ENCODE assay signal across 16 mouse cellular contexts in the genomic region with DNA sequence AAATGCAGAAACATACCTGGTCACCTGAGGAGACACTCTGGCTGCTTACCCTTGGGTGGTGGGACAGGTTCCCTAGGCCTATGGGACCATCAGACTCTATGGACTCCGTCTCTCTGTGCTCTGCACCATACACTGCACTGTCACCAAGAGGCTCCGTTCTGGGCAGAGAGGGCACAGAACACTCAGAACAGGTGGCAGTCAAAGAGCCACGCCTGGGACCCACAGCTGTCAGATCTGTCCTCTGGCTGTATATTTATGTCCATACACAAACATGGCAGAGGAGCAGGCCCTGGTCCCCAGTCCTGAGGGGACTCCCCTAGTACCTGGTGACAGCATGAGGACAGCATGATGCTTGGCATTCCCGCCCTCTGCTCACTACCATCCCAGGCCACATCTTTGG. TPM values are rescaled to one million over a fixed set of nuclear protein-coding genes. Genes with fewer than 3 reads are reported as not detected.
DNase-seq lines count a peak whose midpoint lies in the region; ATAC-seq and TF ChIP-seq lines count a peak whose summit lies in the region.
"Had no signal": no experiment of that assay in that cellular context is flagged by ENCODE, and none has a peak within 500 bp of the region (broad histone marks: within the 10 kb centered on the region; RNA-seq: fewer than 3 reads in every experiment).

No protein-coding gene starts in this region.

- no peak overlapping the region for H3K4me3 ChIP-seq in gastrocnemius, adult 2 months
- no peak overlapping the region for H3K4me3 ChIP-seq in kidney, embryonic 16.5 days (ENCODE audit: low read length)
- H3K4me3 ChIP-seq in intestine, embryonic 16.5 days (ENCODE audit: low read length) = no peak overlapping the region; the same call in 1 of the 2 replicates
- no peak overlapping the region for H3K4me3 ChIP-seq in liver, embryonic 15.5 days (replicated peaks)
- H3K4me3 ChIP-seq: heart, adult 2 months; limb, embryonic 13.5 days; lung, embryonic 15.5 days had no signal

- H3K4me2 ChIP-seq in kidney, embryonic 16.5 days (replicated peaks; ENCODE audit: low read depth, low read length) = no peak overlapping the region
- H3K4me2 ChIP-seq in intestine, embryonic 16.5 days (ENCODE audit: low read depth, low read length) = 0 out of 2 replicates have a peak overlapping the region, but pooled peaks have one; percentile 3
- H3K4me2 ChIP-seq in liver, embryonic 15.5 days = no peak overlapping the region
- H3K4me2 ChIP-seq: limb, embryonic 13.5 days; lung, embryonic 15.5 days had no signal

- TF ChIP-seq CTCF in gastrocnemius, adult 2 months (IDR thresholded peaks at IDR 0.05) = no peak

- WGBS in kidney, embryonic 16.5 days = 81% methylated on average over 4 of the region's 4 CpGs
- 82% methylated on average over 4 of the region's 4 CpGs for WGBS in intestine, embryonic 16.5 days
- WGBS in liver, embryonic 15.5 days (ENCODE audit: insufficient replicate concordance) = 73% methylated on average over 4 of the region's 4 CpGs

- no peak for DNase-seq in gastrocnemius, adult 2 months
- no peak for DNase-seq in gastrocnemius, postnatal 36 days
- DNase-seq in kidney, adult 8-10 months = no peak
- no peak for DNase-seq in cerebellum, postnatal 36 days
- DNase-seq: adrenal gland, adult 8-10 months; cerebellum, postnatal 10 days; forebrain, postnatal 0 days; heart, adult 2 months; kidney, postnatal 10 days; layer of hippocampus, adult 9-11 months; thymus, postnatal 4 days had no signal

- no peak for ATAC-seq in kidney, embryonic 16.5 days (ENCODE audit: low FRiP score, low TSS enrichment)
- no peak for ATAC-seq in intestine, embryonic 16.5 days
- ATAC-seq in liver, embryonic 15.5 days (ENCODE audit: insufficient read depth) = no peak
- ATAC-seq: forebrain, postnatal 0 days had no signal

- no peaks in the 10 kb centered on the region for H3K27me3 ChIP-seq in kidney, embryonic 16.5 days (ENCODE audit: insufficient read depth, low read length)
- H3K27me3 ChIP-seq in intestine, embryonic 16.5 days (replicated peaks; ENCODE audit: control insufficient read depth, insufficient read depth, low read length) = no peaks in the 10 kb centered on the region
- H3K27me3 ChIP-seq in liver, embryonic 15.5 days = no peaks in the 10 kb centered on the region
- H3K27me3 ChIP-seq: limb, embryonic 13.5 days; lung, embryonic 15.5 days had no signal

- peaks cover 61% of the 10 kb centered on the region for H3K4me1 ChIP-seq in kidney, embryonic 16.5 days (ENCODE audit: insufficient read depth, low read length)
- peaks cover 55% of the 10 kb centered on the region for H3K4me1 ChIP-seq in intestine, embryonic 16.5 days (ENCODE audit: control insufficient read depth, insufficient read depth, low read length)
- peaks cover 72% of the 10 kb centered on the region for H3K4me1 ChIP-seq in liver, embryonic 15.5 days (replicated peaks)

- intact Hi-C loops in gastrocnemius, adult 2 months (cut with DNase I) = no loop called here
- intact Hi-C loops in gastrocnemius, postnatal 36 days (cut with DNase I) = no loop called here

- no peaks in the 10 kb centered on the region for H3K9me3 ChIP-seq in kidney, embryonic 16.5 days (ENCODE audit: low read length)
- no peaks in the 10 kb centered on the region for H3K9me3 ChIP-seq in intestine, embryonic 16.5 days (ENCODE audit: control insufficient read depth, low read length)
- H3K9me3 ChIP-seq in liver, embryonic 15.5 days (replicated peaks) = no peaks in the 10 kb centered on the region
- H3K9me3 ChIP-seq: limb, embryonic 13.5 days; lung, embryonic 15.5 days had no signal

- H3K36me3 ChIP-seq in kidney, embryonic 16.5 days (ENCODE audit: insufficient read depth, low read length) = no peaks in the 10 kb centered on the region
- H3K36me3 ChIP-seq in intestine, embryonic 16.5 days (ENCODE audit: control insufficient read depth, insufficient read depth, low read length) = no peaks in the 10 kb centered on the region
- H3K36me3 ChIP-seq in liver, embryonic 15.5 days (replicated peaks) = no peaks in the 10 kb centered on the region; the same call in 1 of the 2 replicates
- H3K36me3 ChIP-seq: lung, embryonic 15.5 days had no signal

- 0 out of 2 replicates have a peak overlapping the region, but pooled peaks have one; percentile 16 for H3K9ac ChIP-seq in kidney, embryonic 16.5 days (replicated peaks; ENCODE audit: low read length)
- peak overlapping the region; percentile 5 for H3K9ac ChIP-seq in intestine, embryonic 16.5 days (ENCODE audit: low read depth, low read length)
- no peak overlapping the region for H3K9ac ChIP-seq in liver, embryonic 15.5 days
- H3K9ac ChIP-seq: forebrain, postnatal 0 days; limb, embryonic 13.5 days; lung, embryonic 15.5 days had no signal

- H3K27ac ChIP-seq in gastrocnemius, adult 2 months = peak overlapping the region; percentile 95; the same call in 1 of the 2 replicates
- peak overlapping the region; percentile 29; the same call in 1 of the 2 replicates for H3K27ac ChIP-seq in kidney, embryonic 16.5 days (ENCODE audit: low read length)
- peak overlapping the region; percentile 79 for H3K27ac ChIP-seq in intestine, embryonic 16.5 days (ENCODE audit: low read length)
- H3K27ac ChIP-seq in liver, embryonic 15.5 days (replicated peaks) = 0 out of 2 replicates have a peak overlapping the region, but pooled peaks have one; percentile 34
- H3K27ac ChIP-seq: heart, adult 2 months; limb, embryonic 13.5 days; lung, embryonic 15.5 days had no signal

RNA-seq across cellular contexts. Expression of gene Csnk1g2, which starts 3.1 kb away (rescaled TPM):
- total RNA-seq in gastrocnemius, adult 2 months (2021) = 100 to 1,000 TPM; 101 to 105 TPM
- 10 to 100 TPM; 84.0 to 90.0 TPM for total RNA-seq in gastrocnemius, postnatal 36 days (2021)
- 30.8 and 93.6 TPM in 2 replicates for polyA plus RNA-seq in kidney, embryonic 16.5 days (2015; fragmentation: Nextera tagmentation; extraction: Ambion mirVana)
- 15.1 and 22.2 TPM in 2 replicates for polyA plus RNA-seq in intestine, embryonic 16.5 days (2015; fragmentation: Nextera tagmentation; extraction: Ambion mirVana)
- 49.7 and 60.4 TPM in 2 replicates for polyA plus RNA-seq in liver, embryonic 15.5 days (2015; fragmentation: Nextera tagmentation; extraction: Ambion mirVana)

RNA-seq across cellular contexts. Expression of gene Gm49322, which starts 19.9 kb away (rescaled TPM):
- total RNA-seq in gastrocnemius, adult 2 months (2021) = under 1 TPM; 0.28 to 0.38 TPM
- under 1 TPM; 0.25 to 0.26 TPM for total RNA-seq in gastrocnemius, postnatal 36 days (2021)
- 4.2 and 4.8 TPM in 2 replicates for polyA plus RNA-seq in kidney, embryonic 16.5 days (2015; fragmentation: Nextera tagmentation; extraction: Ambion mirVana)
- polyA plus RNA-seq in intestine, embryonic 16.5 days (2015; fragmentation: Nextera tagmentation; extraction: Ambion mirVana) = 3.3 and 4.0 TPM in 2 replicates
- polyA plus RNA-seq in liver, embryonic 15.5 days (2015; fragmentation: Nextera tagmentation; extraction: Ambion mirVana) = 1.5 TPM in 2 replicates

RNA-seq across cellular contexts. Expression of gene Adat3, which starts 23.1 kb away (rescaled TPM):
- under 1 TPM; 0.48 to 0.89 TPM for total RNA-seq in gastrocnemius, adult 2 months (2021)
- under 1 TPM; 0.52 to 0.99 TPM for total RNA-seq in gastrocnemius, postnatal 36 days (2021)
- 8.7 and 10.4 TPM in 2 replicates for polyA plus RNA-seq in kidney, embryonic 16.5 days (2015; fragmentation: Nextera tagmentation; extraction: Ambion mirVana)
- 8.4 and 9.4 TPM in 2 replicates for polyA plus RNA-seq in intestine, embryonic 16.5 days (2015; fragmentation: Nextera tagmentation; extraction: Ambion mirVana)
- polyA plus RNA-seq in liver, embryonic 15.5 days (2015; fragmentation: Nextera tagmentation; extraction: Ambion mirVana) = 4.8 and 5.8 TPM in 2 replicates

RNA-seq across cellular contexts. Expression of gene Scamp4, which starts 23.1 kb away (rescaled TPM):
- total RNA-seq in gastrocnemius, adult 2 months (2021) = 10 to 100 TPM; 17.0 to 17.5 TPM
- total RNA-seq in gastrocnemius, postnatal 36 days (2021) = 10 to 100 TPM; 14.5 to 14.8 TPM
- polyA plus RNA-seq in kidney, embryonic 16.5 days (2015; fragmentation: Nextera tagmentation; extraction: Ambion mirVana) = 113 and 117 TPM in 2 replicates
- 125 and 127 TPM in 2 replicates for polyA plus RNA-seq in intestine, embryonic 16.5 days (2015; fragmentation: Nextera tagmentation; extraction: Ambion mirVana)
- polyA plus RNA-seq in liver, embryonic 15.5 days (2015; fragmentation: Nextera tagmentation; extraction: Ambion mirVana) = 41.9 and 45.3 TPM in 2 replicates

RNA-seq across cellular contexts. Expression of gene Btbd2, which starts 31.1 kb away (rescaled TPM):
- total RNA-seq in gastrocnemius, adult 2 months (2021) = 10 to 100 TPM; 34.7 to 40.0 TPM
- 10 to 100 TPM; 32.1 to 33.5 TPM for total RNA-seq in gastrocnemius, postnatal 36 days (2021)
- polyA plus RNA-seq in kidney, embryonic 16.5 days (2015; fragmentation: Nextera tagmentation; extraction: Ambion mirVana) = 21.0 and 74.8 TPM in 2 replicates
- 9.2 and 10.6 TPM in 2 replicates for polyA plus RNA-seq in intestine, embryonic 16.5 days (2015; fragmentation: Nextera tagmentation; extraction: Ambion mirVana)
- 14.4 and 15.9 TPM in 2 replicates for polyA plus RNA-seq in liver, embryonic 15.5 days (2015; fragmentation: Nextera tagmentation; extraction: Ambion mirVana)

Comparison
In these comparisons a context has a peak if more than half of its experiments do, and no peak if none do; other contexts are left out.
1. H3K27ac ChIP-seq: peak in every context shown above with its lines; median percentile 95 in gastrocnemius, adult 2 months; 79 in intestine, embryonic 16.5 days; 34 in liver, embryonic 15.5 days; 29 in kidney, embryonic 16.5 days.